Mouse (Mus musculus): ENCODE results near the gene Olfr68.
"Not testable (repeated sequence)": the region's sequence is repeated elsewhere in the genome, so short reads cannot be mapped to it uniquely, and the experiment has no call there.

Olfr68 gene

GRCm38 (mm10) chr7:103767687-103768086, 11.8 kb downstream of the Olfr68 start:
- not testable (repeated sequence) for DNase-seq (ENCODE audit: low spot score)

- not testable (repeated sequence) for DNase-seq (ENCODE audit: low spot score)
These were observed 17.3 kb downstream of the Olfr68 start for GRCm38 (mm10) chr7:103762212-103762611.

GRCm38 (mm10) chr7:103757233-103757632, 22.3 kb downstream of the Olfr68 start, which contains the start of gene Olfr630:
TSS of gene Olfr630 (minus strand) at chr7:103757333.
- no peak for DNase-seq (ENCODE audit: low spot score)

GRCm38 (mm10) chr7:103744843-103745242, 34.7 kb downstream of the Olfr68 start, which contains the start of gene Olfr629:
TSS of gene Olfr629 (minus strand) at chr7:103744943.
- DNase-seq (ENCODE audit: low spot score), result no peak

GRCm38 (mm10) chr7:103730074-103730473, 49.4 kb downstream of the Olfr68 start, which contains the start of gene Olfr628:
TSS of gene Olfr628 (plus strand) at chr7:103730374.
- DNase-seq (ENCODE audit: low spot score), result no peak

Data from urinary bladder, postnatal 25 days (tissue).